Mouse (Mus musculus) MEL (cell line): ENCODE results near the gene Ctxn2. TPM values are rescaled to one million over a fixed set of nuclear protein-coding genes. Genes with fewer than 3 reads are reported as not detected.

ENCODE experiments used
- DNase-seq: peaks from one replicate; pipeline ENCODE4 v3.0.0; 2011; ENCODE audit warnings: low read depth, low spot score
- H3K27ac ChIP-seq: 2 replicates; pipeline ENCODE4 v1.5.1; 2012; ENCODE audit warnings: low read depth, mild to moderate bottlenecking, control low read depth, low read length, moderate library complexity; ENCODE audit not compliant: control insufficient read depth
- H3K27me3 ChIP-seq, 2 experiments: fragments of 150-350 bp in 1 of 2; sonication (generic) in 1 of 2; 2 replicates each; pipeline ENCODE4 v1.6.1; 2012; ENCODE audit warnings: low read length in 2 of 2, mild to moderate bottlenecking in 2 of 2, improper control_type of control experiment in 1 of 2, moderate library complexity in 1 of 2; ENCODE audit not compliant: insufficient read depth in 2 of 2, control insufficient read depth in 1 of 2
- H3K36me3 ChIP-seq, 2 experiments: 2 replicates each; pipeline ENCODE4 v1.6.1; 2012 to 2014; ENCODE audit warnings: low read length in 2 of 2, improper control_type of control experiment in 1 of 2, inconsistent platforms in 1 of 2, mild to moderate bottlenecking in 1 of 2; ENCODE audit not compliant: insufficient read depth in 2 of 2, control insufficient read depth in 1 of 2
- H3K4me1 ChIP-seq, 2 experiments: fragments of 150-350 bp in 1 of 2; sonication (generic) in 1 of 2; 2 replicates each; pipeline ENCODE4 v1.6.1; 2012; ENCODE audit warnings: low read length in 2 of 2, improper control_type of control experiment in 1 of 2, mild to moderate bottlenecking in 1 of 2; ENCODE audit not compliant: insufficient read depth in 2 of 2, control insufficient read depth in 1 of 2
- H3K4me3 ChIP-seq, 2 experiments: fragments of 150-350 bp in 1 of 2; sonication (generic) in 1 of 2; 2 replicates each; pipeline ENCODE4 v1.5.1; 2012; ENCODE audit warnings: low read depth in 2 of 2, low read length in 2 of 2, mild to moderate bottlenecking in 2 of 2, moderate library complexity in 2 of 2, control low read depth in 1 of 2, improper control_type of control experiment in 1 of 2; ENCODE audit not compliant: control insufficient read depth in 1 of 2, insufficient read depth in 1 of 2
- H3K79me2 ChIP-seq: 2 replicates; pipeline ENCODE4 v1.6.1; 2012; ENCODE audit warnings: mild to moderate bottlenecking, low read length, moderate library complexity; ENCODE audit not compliant: control insufficient read depth, poor library complexity, insufficient read depth
- H3K9ac ChIP-seq: 2 replicates; pipeline ENCODE4 v1.6.1; 2012; ENCODE audit warnings: low read depth, mild to moderate bottlenecking, control low read depth, low read length, moderate library complexity; ENCODE audit not compliant: control insufficient read depth, poor library complexity, severe bottlenecking
- H3K9me3 ChIP-seq: fragments of 150-350 bp; sonication (generic); replicated peaks from 2 replicates; pipeline ENCODE4 v1.6.1; 2012; ENCODE audit warnings: mild to moderate bottlenecking, low read length, improper control_type of control experiment, moderate library complexity; ENCODE audit not compliant: insufficient read depth
- BHLHE40 ChIP-seq: IDR thresholded peaks from 2 replicates; pipeline ENCODE4 v1.6.1; 2012; ENCODE audit warnings: low read depth, mild to moderate bottlenecking, inconsistent platforms, low read length, improper control_type of control experiment, borderline replicate concordance
- CHD1 ChIP-seq: IDR thresholded peaks from 2 replicates; pipeline ENCODE4 v1.6.1; 2012; ENCODE audit warnings: low read depth, mild to moderate bottlenecking, inconsistent platforms, low read length, improper control_type of control experiment
- E2F4 ChIP-seq: IDR thresholded peaks from 2 replicates; pipeline ENCODE4 v1.6.1; 2011; ENCODE audit warnings: low read depth, low read length, improper control_type of control experiment, borderline replicate concordance
- ELF1 ChIP-seq: IDR thresholded peaks from 2 replicates; pipeline ENCODE4 v1.6.1; 2014; ENCODE audit warnings: low read depth, mild to moderate bottlenecking, inconsistent platforms, low read length, improper control_type of control experiment, moderate library complexity
- EP300 ChIP-seq, 2 experiments: IDR thresholded peaks; 2 replicates each; pipeline ENCODE4 v1.6.1; 2011; ENCODE audit warnings: improper control_type of control experiment in 2 of 2, low read length in 2 of 2, low read depth in 1 of 2, mild to moderate bottlenecking in 1 of 2
- GABPA ChIP-seq: IDR thresholded peaks from 2 replicates; pipeline ENCODE4 v1.6.1; 2012; ENCODE audit warnings: low read depth, mild to moderate bottlenecking, inconsistent platforms, low read length, improper control_type of control experiment, moderate library complexity
- GATA1 ChIP-seq: IDR thresholded peaks from 2 replicates; pipeline ENCODE4 v1.6.1; 2011; ENCODE audit warnings: low read depth, low read length, improper control_type of control experiment
- JUND ChIP-seq: IDR thresholded peaks from 2 replicates; pipeline ENCODE4 v1.6.1; 2011; ENCODE audit warnings: low read depth, mild to moderate bottlenecking, improper control_type of control experiment, low read length
- MAFK ChIP-seq: IDR thresholded peaks from 2 replicates; pipeline ENCODE4 v1.6.1; 2011; ENCODE audit warnings: low read depth, mild to moderate bottlenecking, low read length, improper control_type of control experiment, borderline replicate concordance
- MAZ ChIP-seq: IDR thresholded peaks from 2 replicates; pipeline ENCODE4 v1.6.1; 2012; ENCODE audit warnings: low read depth, mild to moderate bottlenecking, inconsistent platforms, low read length, improper control_type of control experiment
- MEF2A ChIP-seq: IDR thresholded peaks from 2 replicates; pipeline ENCODE4 v1.6.1; 2014; ENCODE audit warnings: low read depth, mild to moderate bottlenecking, inconsistent platforms, low read length, improper control_type of control experiment; ENCODE audit not compliant: poor library complexity, insufficient replicate concordance, severe bottlenecking; ENCODE audit errors: extremely low read depth
- MXI1 ChIP-seq: IDR thresholded peaks from 2 replicates; pipeline ENCODE4 v1.6.1; 2011; ENCODE audit warnings: mild to moderate bottlenecking, low read depth, low read length, improper control_type of control experiment
- MYC ChIP-seq: IDR thresholded peaks from 2 replicates; pipeline ENCODE4 v1.6.1; 2011; ENCODE audit warnings: low read depth, mild to moderate bottlenecking, low read length, improper control_type of control experiment, moderate library complexity
- POLR2AphosphoS2 ChIP-seq: IDR thresholded peaks from 2 replicates; pipeline ENCODE4 v1.6.1; 2011; ENCODE audit warnings: low read length, improper control_type of control experiment
- RAD21 ChIP-seq: IDR thresholded peaks from 2 replicates; pipeline ENCODE4 v1.6.1; 2011; ENCODE audit warnings: mild to moderate bottlenecking, low read depth, low read length, improper control_type of control experiment
- RCOR1 ChIP-seq: IDR thresholded peaks from 2 replicates; pipeline ENCODE4 v1.6.1; 2012; ENCODE audit warnings: low read depth, mild to moderate bottlenecking, inconsistent platforms, low read length, improper control_type of control experiment
- SIN3A ChIP-seq: IDR thresholded peaks from 2 replicates; pipeline ENCODE4 v1.6.1; 2012; ENCODE audit warnings: low read length, improper control_type of control experiment, inconsistent platforms
- USF2 ChIP-seq, 2 experiments: IDR thresholded peaks; 2 replicates each; pipeline ENCODE4 v1.6.1; 2011 to 2012; ENCODE audit warnings: improper control_type of control experiment in 2 of 2, low read length in 2 of 2, borderline replicate concordance in 1 of 2, inconsistent platforms in 1 of 2, low read depth in 1 of 2, mild to moderate bottlenecking in 1 of 2; ENCODE audit not compliant: insufficient read depth in 1 of 2
- polyA plus RNA-seq, 2 experiments: library from polyadenylated mRNA; stranded (reverse) in 1 of 2; unstranded in 1 of 2; fragments of >175 nt in 1 of 2; fragments of >200 nt in 1 of 2; gene quantifications; 2 replicates each; pipeline versions ENCODE4 v1.2.1 to v1.2.4; 2012; ENCODE audit warnings: low replicate concordance in 2 of 2, low read depth in 1 of 2; ENCODE audit not compliant: insufficient read length in 2 of 2, insufficient read depth in 1 of 2, missing spikeins in 1 of 2
- total RNA-seq: library from RNA; depleted of rRNA; stranded (reverse); fragments of 300-350 nt; gene quantifications from 2 replicates; pipeline ENCODE4 v1.2.3, GENCODE M21; 2012; rRNA removed

The Ctxn2 gene
- total RNA-seq, result not detected in 2 replicates
- not detected for polyA plus RNA-seq

DNA sequence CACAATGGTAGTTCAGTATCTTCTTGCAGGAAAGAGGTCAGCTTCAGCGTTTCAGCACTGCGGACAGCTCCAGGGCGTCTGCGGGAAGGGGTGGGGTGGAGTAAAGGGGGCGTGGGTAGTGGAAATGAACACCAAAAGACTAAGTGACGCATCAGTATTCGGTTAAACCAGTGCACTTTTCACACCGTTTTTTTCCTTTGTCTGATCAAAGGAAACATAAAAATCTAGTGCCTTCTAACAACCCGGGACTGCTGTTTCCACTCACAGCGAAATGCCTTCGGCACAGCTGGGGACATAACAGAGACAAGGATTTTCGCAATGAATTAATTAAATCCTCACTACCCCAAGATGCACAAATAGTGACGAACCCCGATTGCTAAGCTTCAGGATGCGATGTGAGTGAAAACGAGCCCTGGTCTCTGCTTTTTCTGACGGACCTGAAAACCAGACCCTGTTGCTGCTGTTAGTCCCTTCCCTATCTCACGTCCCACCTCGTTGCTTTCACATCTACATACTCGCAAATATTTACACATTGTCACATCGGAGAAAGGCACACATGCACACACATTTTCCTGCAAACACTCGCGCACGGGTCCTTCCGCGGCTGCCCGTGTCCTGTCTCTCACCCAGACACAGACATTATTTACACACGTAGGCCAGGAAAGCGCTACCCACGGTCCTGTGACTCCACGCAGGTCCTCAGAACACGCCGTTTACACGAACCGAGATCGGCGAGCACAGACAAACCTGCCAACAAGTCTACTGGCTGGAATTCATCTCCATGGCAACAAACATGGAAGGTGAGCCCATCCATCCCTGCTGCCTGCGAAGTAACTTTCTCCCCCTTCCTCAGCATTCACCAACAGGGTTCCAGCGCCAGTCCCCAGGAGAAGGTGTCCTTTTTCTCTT lies at the start of gene Ctxn2:
Ctxn2 (plus strand) TSS at position 790 of the 909 bp plus-strand sequence.
- no peak within 1 kb of the TSS for H3K9ac ChIP-seq
- H3K4me1 ChIP-seq, result no peaks in the 10 kb centered on the region
- no peaks in the 10 kb centered on the region for H3K9me3 ChIP-seq
- no peaks in the 10 kb centered on the region for H3K36me3 ChIP-seq
- TF ChIP-seq USF2 (IDR thresholded peaks at IDR 0.05; ENCODE audit: borderline replicate concordance in 1 of 2, insufficient read depth in 1 of 2, low read depth in 1 of 2, low read length in 2 of 2) (no peak), GATA1 (no peak), JUND (no peak), GABPA (no peak), RCOR1 (no peak), BHLHE40 (no peak), MAZ (0 out of 2 replicates have a peak, but pooled peaks have one; percentile 41), EP300 (IDR thresholded peaks at IDR 0.05; ENCODE audit: low read depth in 1 of 2, low read length in 2 of 2) (no peak), MYC (no peak), CHD1 (no peak), SIN3A (peak; percentile 81), MXI1 (peak; percentile 63), E2F4 (no peak)
- DNase-seq, result peak; percentile 74
- no peak within 1 kb of the TSS for H3K4me3 ChIP-seq
- H3K79me2 ChIP-seq, result no peaks in the 10 kb centered on the region
- peaks cover 0 to 3% of the 10 kb centered on the region in 2 experiments for H3K27me3 ChIP-seq
- H3K27ac ChIP-seq, result no peak within 1 kb of the TSS

DNA sequence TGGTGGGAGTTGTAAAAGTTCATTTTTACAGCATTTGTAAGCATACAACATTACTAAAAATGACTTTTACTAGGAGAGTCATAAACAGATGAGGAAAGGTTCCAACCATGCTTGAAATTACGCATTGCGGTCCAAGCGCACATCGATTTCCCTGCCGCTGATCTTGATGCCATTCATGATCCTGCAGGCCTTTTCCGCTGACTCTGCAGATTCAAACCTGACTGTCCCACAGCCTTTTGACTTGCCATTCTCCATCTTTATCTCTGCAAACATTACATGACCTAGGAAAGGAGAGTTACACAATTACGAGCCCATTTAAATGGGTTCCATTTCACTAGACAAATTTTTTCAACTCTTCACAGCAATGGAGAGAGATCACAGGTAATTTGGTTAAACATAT lies 47.7 kb upstream of the Ctxn2 start:
- Histone ChIP-seq H3K9me3 (no peaks in the 10 kb centered on the region), H3K27ac (no peak overlapping the region), H3K4me1 (no peaks in the 10 kb centered on the region), H3K79me2 (no peaks in the 10 kb centered on the region), H3K4me3 (no peak overlapping the region), H3K27me3 (no peaks in the 10 kb centered on the region), H3K9ac (no peak overlapping the region), H3K36me3 (peaks cover 0 to 51% of the 10 kb centered on the region in 2 experiments; a peak in 2 of 4 replicates)
- no peak for DNase-seq
- TF ChIP-seq MEF2A (no peak), POLR2AphosphoS2 (no peak), RAD21 (no peak), ELF1 (no peak), MAFK (peak; percentile 76), RCOR1 (no peak)
